Mouse (Mus musculus): ENCODE measurements around the gene Zfp759. TPM values are rescaled to one million over a fixed set of nuclear protein-coding genes. Genes with fewer than 3 reads are reported as not detected.
"Not testable (repeated sequence)": the region's sequence is repeated elsewhere in the genome, so short reads cannot be mapped to it uniquely, and the experiment has no call there.

The Zfp759 gene
- polyA plus RNA-seq, 1 experiment from 2014 or later = 3.8 TPM

- peak; percentile 98 for DNase-seq (ENCODE audit: low spot score)
- H3K27me3 ChIP-seq (ENCODE audit: control insufficient read depth, insufficient read depth, low read length) = no peaks in the 10 kb centered on the region
- H3K9ac ChIP-seq (replicated peaks; ENCODE audit: low read length) = peak within 1 kb of the TSS; percentile 79
- WGBS = 0% methylated on average over 17 of the region's 17 CpGs
- H3K4me1 ChIP-seq (ENCODE audit: control insufficient read depth, insufficient read depth, low read length) = no peaks in the 10 kb centered on the region
- peaks cover 3% of the 10 kb centered on the region; the same call in 1 of the 2 replicates for H3K36me3 ChIP-seq (replicated peaks; ENCODE audit: control insufficient read depth, insufficient read depth, low read depth, low read length)
- peak; percentile 94 for ATAC-seq (replicated peaks; ENCODE audit: insufficient number of reproducible peaks, low FRiP score, low TSS enrichment, low read depth)
- H3K4me3 ChIP-seq (ENCODE audit: low read depth, low read length) = peak within 1 kb of the TSS; percentile 59
- H3K9me3 ChIP-seq (replicated peaks; ENCODE audit: control insufficient read depth, low read length) = no peaks in the 10 kb centered on the region
- H3K4me2 ChIP-seq (ENCODE audit: low read depth, low read length) = peak within 1 kb of the TSS; percentile 67
- H3K27ac ChIP-seq (replicated peaks; ENCODE audit: low read depth, low read length) = no peak within 1 kb of the TSS
Observed at GRCm38 (mm10) chr13:67108194-67108820, 13.2 kb upstream of the Zfp759 start, which contains the start of gene Gm28557. Gene Gm28557, minus strand, starts transcription at chr13:67108604.

GRCm38 (mm10) chr13:67108821-67109206 lies 12.6 kb upstream of the Zfp759 start:
- peak overlapping the region; percentile 21; the same call in 1 of the 2 replicates for H3K4me2 ChIP-seq (ENCODE audit: low read depth, low read length)
- H3K4me1 ChIP-seq (ENCODE audit: control insufficient read depth, insufficient read depth, low read length) = no peaks in the 10 kb centered on the region
- H3K9me3 ChIP-seq (replicated peaks; ENCODE audit: control insufficient read depth, low read length) = no peaks in the 10 kb centered on the region
- DNase-seq (ENCODE audit: low spot score) = no peak
- H3K27ac ChIP-seq (replicated peaks; ENCODE audit: low read depth, low read length) = no peak overlapping the region
- ATAC-seq (replicated peaks; ENCODE audit: insufficient number of reproducible peaks, low FRiP score, low TSS enrichment, low read depth) = peak; percentile 46
- WGBS = 7% methylated on average over 9 of the region's 9 CpGs
- H3K9ac ChIP-seq (replicated peaks; ENCODE audit: low read length) = peak overlapping the region; percentile 37; the same call in 1 of the 2 replicates
- H3K4me3 ChIP-seq (ENCODE audit: low read depth, low read length) = peak overlapping the region; percentile 59
- H3K36me3 ChIP-seq (replicated peaks; ENCODE audit: control insufficient read depth, insufficient read depth, low read depth, low read length) = peaks cover 3% of the 10 kb centered on the region; the same call in 1 of the 2 replicates
- H3K27me3 ChIP-seq (ENCODE audit: control insufficient read depth, insufficient read depth, low read length) = no peaks in the 10 kb centered on the region

GRCm38 (mm10) chr13:67112096-67112495 lies 9.4 kb upstream of the Zfp759 start:
- WGBS = 84% methylated on average over 12 of the region's 12 CpGs
- no peak overlapping the region for H3K27ac ChIP-seq (replicated peaks; ENCODE audit: low read depth, low read length)
- H3K4me1 ChIP-seq (ENCODE audit: control insufficient read depth, insufficient read depth, low read length) = no peaks in the 10 kb centered on the region
- no peaks in the 10 kb centered on the region for H3K36me3 ChIP-seq (replicated peaks; ENCODE audit: control insufficient read depth, insufficient read depth, low read depth, low read length)
- DNase-seq (ENCODE audit: low spot score) = no peak
- no peak overlapping the region for H3K9ac ChIP-seq (replicated peaks; ENCODE audit: low read length)
- H3K27me3 ChIP-seq (ENCODE audit: control insufficient read depth, insufficient read depth, low read length) = no peaks in the 10 kb centered on the region
- no peak overlapping the region for H3K4me3 ChIP-seq (ENCODE audit: low read depth, low read length)
- H3K9me3 ChIP-seq (replicated peaks; ENCODE audit: control insufficient read depth, low read length) = no peaks in the 10 kb centered on the region
- H3K4me2 ChIP-seq (ENCODE audit: low read depth, low read length) = no peak overlapping the region
- ATAC-seq (replicated peaks; ENCODE audit: insufficient number of reproducible peaks, low FRiP score, low TSS enrichment, low read depth) = no peak

- ATAC-seq (replicated peaks; ENCODE audit: insufficient number of reproducible peaks, low FRiP score, low TSS enrichment, low read depth) (no peak), DNase-seq (ENCODE audit: low spot score) (no peak)
- Histone ChIP-seq H3K4me1 (ENCODE audit: control insufficient read depth, insufficient read depth, low read length) (no peaks in the 10 kb centered on the region), H3K9me3 (replicated peaks; ENCODE audit: control insufficient read depth, low read length) (no peaks in the 10 kb centered on the region), H3K36me3 (replicated peaks; ENCODE audit: control insufficient read depth, insufficient read depth, low read depth, low read length) (no peaks in the 10 kb centered on the region), H3K27ac (replicated peaks; ENCODE audit: low read depth, low read length) (no peak overlapping the region), H3K4me3 (ENCODE audit: low read depth, low read length) (no peak overlapping the region), H3K27me3 (ENCODE audit: control insufficient read depth, insufficient read depth, low read length) (no peaks in the 10 kb centered on the region), H3K4me2 (ENCODE audit: low read depth, low read length) (no peak overlapping the region), H3K9ac (replicated peaks; ENCODE audit: low read length) (no peak overlapping the region)
- 94% methylated on average over 2 of the region's 2 CpGs for WGBS
Observed at GRCm38 (mm10) chr13:67113287-67113686, 8.2 kb upstream of the Zfp759 start.

GRCm38 (mm10) chr13:67116163-67116562 lies 5.3 kb upstream of the Zfp759 start, which contains the start of gene Rslcan18:
Gene Rslcan18, minus strand, starts transcription at chr13:67116263.
- not testable (repeated sequence) for H3K27me3 ChIP-seq (ENCODE audit: control insufficient read depth, insufficient read depth, low read length); H3K9me3 ChIP-seq (replicated peaks; ENCODE audit: control insufficient read depth, low read length); DNase-seq (ENCODE audit: low spot score); H3K4me2 ChIP-seq (ENCODE audit: low read depth, low read length); H3K9ac ChIP-seq (replicated peaks; ENCODE audit: low read length); H3K27ac ChIP-seq (replicated peaks; ENCODE audit: low read depth, low read length); H3K36me3 ChIP-seq (replicated peaks; ENCODE audit: control insufficient read depth, insufficient read depth, low read depth, low read length); H3K4me1 ChIP-seq (ENCODE audit: control insufficient read depth, insufficient read depth, low read length); H3K4me3 ChIP-seq (ENCODE audit: low read depth, low read length); ATAC-seq (replicated peaks; ENCODE audit: insufficient number of reproducible peaks, low FRiP score, low TSS enrichment, low read depth)
- WGBS = 91% methylated on average over 8 of the region's 8 CpGs

- ATAC-seq (replicated peaks; ENCODE audit: insufficient number of reproducible peaks, low FRiP score, low TSS enrichment, low read depth) (no peak), DNase-seq (ENCODE audit: low spot score) (no peak)
- no peaks in the 10 kb centered on the region for H3K36me3 ChIP-seq (replicated peaks; ENCODE audit: control insufficient read depth, insufficient read depth, low read depth, low read length)
- H3K27me3 ChIP-seq (ENCODE audit: control insufficient read depth, insufficient read depth, low read length) = no peaks in the 10 kb centered on the region
- no peak overlapping the region for H3K27ac ChIP-seq (replicated peaks; ENCODE audit: low read depth, low read length)
- no peaks in the 10 kb centered on the region for H3K4me1 ChIP-seq (ENCODE audit: control insufficient read depth, insufficient read depth, low read length)
- no peak overlapping the region for H3K4me3 ChIP-seq (ENCODE audit: low read depth, low read length)
- no peaks in the 10 kb centered on the region for H3K9me3 ChIP-seq (replicated peaks; ENCODE audit: control insufficient read depth, low read length)
- H3K4me2 ChIP-seq (ENCODE audit: low read depth, low read length) = no peak overlapping the region
- H3K9ac ChIP-seq (replicated peaks; ENCODE audit: low read length) = no peak overlapping the region
- WGBS = 91% methylated on average over 1 of the region's 1 CpGs
Observed at GRCm38 (mm10) chr13:67124460-67124859, 3.0 kb downstream of the Zfp759 start.

GRCm38 (mm10) chr13:67127507-67127906 lies 6.0 kb downstream of the Zfp759 start:
- H3K4me1 ChIP-seq (ENCODE audit: control insufficient read depth, insufficient read depth, low read length); H3K27me3 ChIP-seq (ENCODE audit: control insufficient read depth, insufficient read depth, low read length); DNase-seq (ENCODE audit: low spot score); H3K4me3 ChIP-seq (ENCODE audit: low read depth, low read length); H3K9me3 ChIP-seq (replicated peaks; ENCODE audit: control insufficient read depth, low read length); H3K4me2 ChIP-seq (ENCODE audit: low read depth, low read length); H3K27ac ChIP-seq (replicated peaks; ENCODE audit: low read depth, low read length); ATAC-seq (replicated peaks; ENCODE audit: insufficient number of reproducible peaks, low FRiP score, low TSS enrichment, low read depth); H3K9ac ChIP-seq (replicated peaks; ENCODE audit: low read length); H3K36me3 ChIP-seq (replicated peaks; ENCODE audit: control insufficient read depth, insufficient read depth, low read depth, low read length): not testable (repeated sequence)
- 78% methylated on average over 10 of the region's 10 CpGs for WGBS

GRCm38 (mm10) chr13:67128038-67128721 lies 6.7 kb downstream of the Zfp759 start:
- no peaks in the 10 kb centered on the region for H3K9me3 ChIP-seq (replicated peaks; ENCODE audit: control insufficient read depth, low read length)
- no peak overlapping the region for H3K27ac ChIP-seq (replicated peaks; ENCODE audit: low read depth, low read length)
- peak overlapping the region; percentile 50 for H3K4me3 ChIP-seq (ENCODE audit: low read depth, low read length)
- ATAC-seq (replicated peaks; ENCODE audit: insufficient number of reproducible peaks, low FRiP score, low TSS enrichment, low read depth) (peak; percentile 97), DNase-seq (ENCODE audit: low spot score) (peak; percentile 92)
- peak overlapping the region; percentile 37 for H3K4me2 ChIP-seq (ENCODE audit: low read depth, low read length)
- 2% methylated on average over 18 of the region's 18 CpGs for WGBS
- no peaks in the 10 kb centered on the region for H3K4me1 ChIP-seq (ENCODE audit: control insufficient read depth, insufficient read depth, low read length)
- H3K27me3 ChIP-seq (ENCODE audit: control insufficient read depth, insufficient read depth, low read length) = no peaks in the 10 kb centered on the region
- no peaks in the 10 kb centered on the region for H3K36me3 ChIP-seq (replicated peaks; ENCODE audit: control insufficient read depth, insufficient read depth, low read depth, low read length)
- peak overlapping the region; percentile 61 for H3K9ac ChIP-seq (replicated peaks; ENCODE audit: low read length)
